Mouse (Mus musculus) c-Kit-negative CD71-positive TER-119-positive erythroid progenitor cells, embryonic 14.5 days (primary cell): ENCODE measurements around the gene Vegfb.

Experiments
- DNase-seq: peaks from one replicate; pipeline ENCODE4 v3.0.0-alpha.2; 2013; ENCODE audit warnings: low read depth, low spot score

The Vegfb gene

DNA sequence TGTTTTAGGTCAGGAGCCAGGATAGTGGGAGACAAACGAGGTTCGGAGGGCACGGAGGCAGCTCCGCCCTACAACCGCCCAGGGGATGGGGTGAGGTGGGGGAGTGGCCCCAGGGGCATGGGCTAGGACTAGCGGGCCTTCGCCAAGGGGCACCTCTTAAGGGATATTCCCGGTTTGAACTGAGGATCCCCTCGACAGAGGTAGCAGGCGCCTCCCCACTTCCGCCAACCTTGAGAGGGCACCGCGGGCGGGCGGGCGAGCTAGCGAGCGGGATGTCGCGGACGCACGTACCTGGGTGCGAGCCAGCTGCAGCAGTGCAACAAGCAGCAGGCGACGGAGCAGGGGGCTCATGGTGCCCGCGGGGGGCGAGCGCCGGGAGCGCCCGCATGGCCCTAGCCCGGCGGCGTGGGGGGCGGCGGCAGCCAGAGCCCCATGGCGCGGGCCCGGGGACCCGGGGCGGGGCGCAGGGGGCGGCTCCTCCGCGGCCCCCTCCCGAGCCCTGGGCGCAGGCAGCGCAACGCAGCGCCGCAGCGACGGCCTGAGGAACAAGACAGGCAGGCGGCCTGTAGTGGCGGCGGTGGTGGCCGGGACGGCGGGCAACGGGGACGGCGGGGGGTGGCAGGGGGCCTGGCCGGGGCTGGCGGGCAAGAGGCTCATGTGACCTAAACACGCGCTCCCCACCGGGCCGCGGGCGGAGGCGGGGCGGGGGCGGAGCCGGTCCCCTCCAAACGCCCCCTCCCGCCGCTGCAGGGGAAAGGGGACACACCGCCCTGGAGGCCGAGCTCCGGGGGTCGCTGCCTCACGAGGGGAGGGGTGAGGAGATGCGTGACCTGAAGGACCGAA lies at the start of gene Vegfb:
Gene Vegfb, minus strand, starts transcription at position 591 of the 843 bp plus-strand sequence.
- DNase-seq, result no peak

- no peak for DNase-seq
Measured at GRCm38 (mm10) chr19:7034006-7034405, 46.6 kb upstream of the Vegfb start.

DNA sequence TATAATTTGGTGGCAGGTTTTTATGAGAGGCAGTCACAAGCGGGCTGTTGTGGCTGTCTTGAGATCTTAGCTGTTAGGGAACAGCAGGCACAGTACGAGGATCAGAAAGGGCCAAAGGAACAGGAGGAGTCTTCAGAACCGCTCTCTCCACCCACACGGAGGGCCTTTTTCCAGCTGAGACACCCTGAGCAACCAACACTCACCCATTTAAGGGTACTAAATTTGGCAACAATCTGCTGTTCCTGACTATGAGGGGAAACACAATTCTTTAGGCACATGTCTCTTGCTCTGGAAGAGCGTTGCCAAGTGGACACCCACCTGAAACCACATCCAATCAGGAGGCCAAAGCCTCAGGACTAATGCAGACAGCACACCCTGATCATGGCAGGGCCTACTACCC lies 42.1 kb upstream of the Vegfb start:
- no peak for DNase-seq

GRCm38 (mm10) chr19:7020224-7020641 lies 32.8 kb upstream of the Vegfb start:
- DNase-seq, result peak; percentile 44

DNA sequence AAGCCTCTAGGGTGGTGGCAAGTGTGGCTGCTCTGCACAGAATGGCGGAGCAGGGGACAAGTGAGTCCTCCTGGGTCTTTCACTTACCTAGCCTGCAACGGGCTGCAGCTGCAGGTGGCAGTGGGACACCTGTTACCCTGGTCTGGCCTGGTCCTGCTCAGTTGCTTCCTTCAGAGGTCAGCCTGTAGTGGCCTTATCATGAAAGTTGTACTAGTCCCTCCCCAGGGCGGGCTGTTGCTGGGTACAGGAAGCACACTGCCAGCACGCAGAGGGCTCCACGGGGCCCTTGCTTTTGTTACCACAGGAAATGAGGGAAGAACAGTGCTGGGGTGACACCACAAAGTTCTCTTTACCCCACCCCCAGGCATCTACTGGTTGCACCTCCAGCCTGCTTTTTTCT lies 31.7 kb upstream of the Vegfb start, which contains the start of gene Fermt3:
Gene Fermt3, minus strand, starts transcription at position 279 of the 400 bp plus-strand sequence.
- peak; percentile 55 for DNase-seq

- DNase-seq, result no peak
Measured at GRCm38 (mm10) chr19:7018546-7018945, 31.1 kb upstream of the Vegfb start.

DNA sequence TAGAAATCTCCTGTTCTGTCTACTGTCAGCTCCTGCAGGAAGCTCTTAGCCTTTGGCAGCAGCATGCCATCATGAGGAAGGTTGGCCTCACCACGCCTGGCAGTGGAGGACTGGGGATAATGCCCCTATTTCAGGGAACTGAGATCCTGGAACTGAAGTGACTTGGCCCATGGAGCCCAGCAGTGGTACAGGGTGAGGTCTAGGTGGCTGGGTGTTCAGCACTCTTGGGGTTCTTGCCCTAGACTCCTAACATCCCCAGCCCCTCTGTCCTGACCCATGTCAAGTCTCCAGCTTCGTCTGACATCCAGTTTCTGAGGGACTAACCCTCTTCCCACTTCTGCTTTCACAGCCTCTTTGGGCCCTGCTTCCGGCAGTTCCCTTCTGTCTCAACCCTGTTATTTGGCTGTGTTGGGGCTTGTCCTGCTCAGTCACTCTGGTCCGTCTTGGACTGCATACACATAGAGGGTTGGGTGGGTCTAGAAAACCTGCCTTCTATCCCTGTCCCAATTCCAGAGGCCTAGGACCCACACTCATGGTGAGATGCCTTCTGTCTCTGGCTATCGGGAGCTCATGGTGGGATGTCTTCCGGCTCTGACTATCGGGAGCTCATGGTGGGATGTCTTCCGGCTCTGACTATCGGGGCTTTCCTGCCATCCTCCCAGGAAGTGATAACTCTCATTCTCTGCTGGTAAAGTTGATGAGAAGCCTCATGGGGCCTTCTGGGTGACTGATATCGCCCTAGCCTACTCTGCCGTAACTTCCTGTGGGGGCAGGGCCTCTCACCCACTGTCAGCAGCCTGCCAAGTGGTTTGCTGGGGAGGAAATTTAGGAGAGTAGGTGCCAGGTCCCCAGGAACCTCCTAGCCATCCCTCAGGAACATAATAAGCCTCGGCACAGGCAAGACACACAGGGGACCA lies 30.3 kb upstream of the Vegfb start:
- peak; percentile 61 for DNase-seq

DNA sequence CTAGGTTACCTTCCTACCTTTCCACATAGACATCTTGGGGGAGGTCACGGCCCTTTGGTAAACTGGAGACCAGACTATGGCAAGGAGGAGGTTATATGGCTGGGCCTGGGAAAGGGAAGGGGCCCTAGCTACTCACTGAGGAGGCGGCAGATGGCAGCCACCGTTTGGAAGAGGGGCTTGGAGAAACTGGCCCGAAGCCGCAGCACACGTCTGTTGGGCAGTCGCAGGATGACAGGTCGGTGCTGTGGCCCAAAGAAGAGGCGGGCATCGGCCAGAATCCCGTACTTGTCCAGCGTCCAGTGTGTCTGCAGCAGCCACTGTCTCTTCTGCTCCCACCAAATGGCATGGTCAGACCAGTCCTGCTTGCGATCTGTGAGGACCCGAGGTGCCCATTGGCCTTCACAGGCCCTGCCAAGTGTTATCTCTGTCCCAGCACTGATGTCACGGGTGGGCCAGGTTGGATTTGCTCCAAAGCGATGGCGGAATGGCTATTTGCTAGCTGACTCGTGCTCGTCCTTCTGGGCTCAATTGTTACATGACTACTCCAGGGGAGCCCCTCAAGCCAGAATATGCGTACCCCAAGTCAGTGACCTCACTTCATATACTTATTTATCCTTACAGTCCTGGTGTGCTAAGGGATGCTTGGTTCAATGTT lies 27.2 kb upstream of the Vegfb start:
- DNase-seq, result no peak

GRCm38 (mm10) chr19:7013984-7014383 lies 26.5 kb upstream of the Vegfb start:
- DNase-seq, result no peak

- no peak for DNase-seq
Measured at GRCm38 (mm10) chr19:7012426-7012825, 25.0 kb upstream of the Vegfb start.

- no peak for DNase-seq
Measured at GRCm38 (mm10) chr19:7006892-7007593, 19.6 kb upstream of the Vegfb start.

- no peak for DNase-seq
Measured at GRCm38 (mm10) chr19:6999360-7000063, 12.1 kb upstream of the Vegfb start.

DNA sequence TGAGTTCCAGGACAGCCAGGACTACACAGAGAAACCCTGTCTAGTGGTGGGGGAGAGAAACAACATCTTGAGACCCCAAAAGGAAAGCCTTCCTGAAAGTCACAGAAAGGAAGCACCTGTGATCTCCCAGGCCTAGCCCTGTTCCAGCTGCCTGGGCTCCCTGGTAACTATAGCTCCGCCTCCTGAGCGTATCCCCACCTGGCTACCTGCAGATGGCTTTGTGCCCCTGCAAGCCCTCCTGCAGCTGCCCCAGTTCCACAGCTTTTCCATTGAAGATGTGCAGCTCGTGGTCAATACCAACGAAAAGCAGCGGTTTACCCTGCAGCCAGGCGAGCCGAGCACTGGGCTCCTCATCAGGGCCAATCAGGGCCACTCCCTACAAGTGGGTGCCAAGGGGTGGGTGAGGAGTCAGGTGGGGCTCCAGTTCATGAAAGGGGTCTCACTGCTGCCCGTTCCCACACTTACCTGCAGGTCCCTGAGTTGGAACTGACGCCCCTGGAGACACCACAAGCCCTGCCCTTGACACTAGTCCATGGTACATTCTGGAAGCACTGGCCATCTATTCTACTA lies 10.4 kb upstream of the Vegfb start:
- no peak for DNase-seq

GRCm38 (mm10) chr19:6996006-6996405 lies 8.6 kb upstream of the Vegfb start, which contains the start of the genes Nudt22 and Trpt1:
Gene Nudt22 (minus strand): TSS chr19:6996117.
Gene Trpt1 (plus strand): TSS chr19:6996131.
- DNase-seq, result peak; percentile 68

DNA sequence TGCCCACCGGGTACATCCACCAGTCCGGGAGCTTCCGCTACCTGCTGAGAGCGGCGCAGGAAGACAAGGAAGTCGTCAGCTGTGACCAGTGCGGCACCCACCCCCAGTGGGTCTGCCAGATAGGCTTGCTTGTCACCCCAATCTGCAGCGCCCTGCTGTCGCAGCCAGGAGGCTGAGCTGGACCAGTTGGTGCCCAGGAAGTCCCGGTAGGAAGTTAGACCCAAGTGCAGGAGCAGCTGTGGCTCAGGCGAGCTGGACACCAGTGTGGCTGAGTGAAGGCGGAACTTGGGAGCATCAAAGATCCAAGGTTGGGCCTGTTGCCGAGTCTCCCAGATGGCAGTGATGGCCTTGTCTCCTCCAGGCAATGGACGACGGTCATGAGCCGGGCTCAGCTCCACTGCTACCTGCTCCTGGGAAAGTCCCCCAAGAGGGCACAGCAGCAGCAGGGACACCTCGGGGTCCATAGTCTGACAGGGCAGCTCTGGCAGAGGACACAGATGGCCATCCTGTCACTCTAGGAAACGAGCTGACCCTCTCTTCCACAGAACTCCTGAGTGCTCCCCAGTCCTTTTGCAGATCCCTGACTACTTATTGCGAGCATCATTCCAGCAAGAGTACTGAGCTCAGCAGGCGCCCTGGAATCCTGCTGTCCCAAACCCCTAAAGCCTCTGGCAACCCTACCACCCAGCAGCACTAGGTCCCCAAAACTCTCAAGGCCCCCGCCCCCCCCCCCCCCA lies 8.0 kb upstream of the Vegfb start:
- no peak for DNase-seq

DNA sequence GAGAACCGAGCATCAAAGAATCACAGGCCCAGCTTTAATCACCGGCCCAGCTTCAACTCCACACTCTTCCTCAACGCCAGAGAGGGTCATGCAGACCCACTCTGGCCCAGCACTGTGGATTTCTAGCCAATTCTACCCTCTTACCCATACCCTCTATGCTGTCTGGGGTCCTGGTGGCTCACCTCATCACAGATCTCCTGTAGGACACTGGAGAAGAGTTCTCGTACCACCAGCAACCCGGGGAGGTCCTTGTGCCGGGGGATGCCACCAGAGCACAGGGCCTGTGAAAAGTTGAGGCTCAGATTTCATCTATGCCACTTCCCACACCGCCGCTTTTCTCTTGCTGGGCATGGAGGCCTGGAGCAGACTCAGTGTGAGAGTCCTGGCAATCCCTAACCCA lies 7.0 kb upstream of the Vegfb start:
- no peak for DNase-seq

DNA sequence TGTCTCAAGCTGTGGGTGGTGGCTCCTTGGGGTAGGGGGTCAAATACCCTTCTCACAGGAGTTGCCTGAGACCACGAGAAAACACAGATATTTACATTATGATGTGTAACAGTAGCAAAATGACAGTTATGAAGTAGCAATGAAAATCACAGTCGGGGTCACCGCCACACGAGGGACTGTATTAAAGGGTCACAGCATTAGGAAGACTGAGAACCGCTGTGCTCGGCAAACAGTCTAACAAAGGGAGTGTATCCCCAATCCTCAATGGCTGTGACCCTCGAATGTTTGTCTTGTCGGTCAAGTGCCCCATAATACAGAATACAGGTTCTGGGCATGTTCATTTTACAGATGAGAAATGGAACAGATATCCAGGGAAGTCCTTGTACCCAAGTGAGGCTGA lies 6.6 kb upstream of the Vegfb start:
- DNase-seq, result no peak

DNA sequence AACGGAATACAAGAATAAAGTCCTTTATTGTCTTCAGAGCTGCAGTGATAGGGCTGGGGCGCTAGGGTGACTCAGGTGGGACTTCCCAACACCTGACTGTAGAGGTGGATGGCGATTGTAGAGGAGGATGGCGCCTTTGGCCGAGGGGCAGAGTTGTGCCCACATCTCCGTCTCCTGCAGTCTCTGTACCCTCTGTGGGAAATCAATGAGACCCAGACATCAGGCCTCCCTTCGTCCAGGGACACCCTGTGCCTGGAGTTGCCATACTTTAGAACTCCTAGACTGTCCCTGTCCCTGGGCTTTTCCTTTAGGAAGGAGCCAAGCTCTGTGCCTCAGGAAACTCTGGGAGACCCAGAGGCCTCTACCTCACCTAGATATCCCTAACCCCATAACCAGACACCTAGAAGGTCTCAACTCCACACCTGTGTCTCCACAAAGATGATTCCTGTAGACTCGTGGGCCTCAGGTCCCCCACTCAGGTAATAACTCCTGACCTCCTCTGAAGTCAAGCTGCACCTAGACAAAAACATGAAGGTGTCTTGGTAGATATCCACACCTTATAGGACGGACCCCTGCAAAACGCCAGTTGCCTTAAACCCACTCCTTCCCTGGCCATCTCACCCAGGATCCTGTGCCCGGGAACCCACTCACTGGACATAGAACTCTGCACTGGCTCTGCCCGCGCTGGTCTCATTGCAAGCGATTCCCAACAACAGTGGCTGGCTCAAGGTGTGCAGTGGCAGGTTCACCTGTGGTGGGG lies 5.7 kb upstream of the Vegfb start:
- DNase-seq, result no peak
